Mouse (Mus musculus) kidney, embryonic 16.5 days (tissue): ENCODE results near the gene Defb28. TPM values are rescaled to one million over a fixed set of nuclear protein-coding genes. Genes with fewer than 3 reads are reported as not detected.

Source experiments
- ATAC-seq: fragments of 200-750 bp; cut with Nextera tagmentation; 2 replicates; pipeline ENCODE4 v1.8.0; 2017; ENCODE audit warnings: moderate TSS enrichment; ENCODE audit not compliant: low FRiP score, low TSS enrichment
- H3K27ac ChIP-seq: fragments of 300-500 bp; sonication (generic); 2 replicates; pipeline ENCODE4 v1.5.1; 2014; ENCODE audit warnings: low read length
- H3K27me3 ChIP-seq: fragments of 300-500 bp; sonication (generic); 2 replicates; pipeline ENCODE4 v1.6.1; 2014; ENCODE audit warnings: low read length, control low read depth, mixed read lengths; ENCODE audit not compliant: insufficient read depth
- H3K36me3 ChIP-seq: fragments of 300-500 bp; sonication (generic); 2 replicates; pipeline ENCODE4 v1.6.1; 2014; ENCODE audit warnings: low read length, control low read depth, mixed read lengths; ENCODE audit not compliant: insufficient read depth
- H3K4me1 ChIP-seq: fragments of 300-500 bp; sonication (generic); 2 replicates; pipeline ENCODE4 v1.6.1; 2014; ENCODE audit warnings: low read length, control low read depth, mixed read lengths; ENCODE audit not compliant: insufficient read depth
- H3K4me2 ChIP-seq: fragments of 300-500 bp; sonication (generic); replicated peaks from 2 replicates; pipeline ENCODE4 v1.6.1; 2014; ENCODE audit warnings: low read depth, low read length
- H3K4me3 ChIP-seq: fragments of 300-500 bp; sonication (generic); 2 replicates; pipeline ENCODE4 v1.5.1; 2014; ENCODE audit warnings: mild to moderate bottlenecking, low read length
- H3K9ac ChIP-seq: fragments of 300-500 bp; sonication (generic); replicated peaks from 2 replicates; pipeline ENCODE4 v1.6.1; 2014; ENCODE audit warnings: low read length
- H3K9me3 ChIP-seq: fragments of 300-500 bp; sonication (generic); 2 replicates; pipeline ENCODE4 v1.6.1; 2016; ENCODE audit warnings: low read length, control low read depth
- WGBS: fragments of 180-500 bp; shearing (Covaris S2); extraction: QIAGEN DNeasy Blood & Tissue Kit; methylation state at CpG from one replicate; pipeline ENCODE4 v1.1.7; 2014; 5-methylcytosine and 5-hydroxymethylcytosine counted together
- polyA plus RNA-seq: library from polyadenylated mRNA; unstranded; fragments of >200 nt; fragmentation: Nextera tagmentation; extraction: Ambion mirVana; gene quantifications from 2 replicates; pipeline ENCODE4 v1.2.1, GENCODE M21; 2015

Defb28 gene
- 0.54 TPM in 1 of 2 replicates, not detected in the other for polyA plus RNA-seq

- H3K9ac ChIP-seq = no peak within 1 kb of the TSS
- no peak within 1 kb of the TSS for H3K4me2 ChIP-seq
- no peaks in the 10 kb centered on the region for H3K27me3 ChIP-seq
- H3K4me1 ChIP-seq = peaks cover 3% of the 10 kb centered on the region; the same call in 1 of the 2 replicates
- no peaks in the 10 kb centered on the region for H3K9me3 ChIP-seq
- H3K36me3 ChIP-seq = no peaks in the 10 kb centered on the region
- ATAC-seq = peak; percentile 58
- 38% methylated on average over 4 of the region's 4 CpGs for WGBS
- H3K4me3 ChIP-seq = no peak within 1 kb of the TSS
- no peak within 1 kb of the TSS for H3K27ac ChIP-seq
Observed at GRCm38 (mm10) chr2:152517981-152518380, at the start of gene Defb28. TSS of gene Defb28 (plus strand) at chr2:152518255.

- H3K36me3 ChIP-seq = no peaks in the 10 kb centered on the region
- H3K27ac ChIP-seq = no peak overlapping the region
- H3K4me2 ChIP-seq = no peak overlapping the region
- ATAC-seq = no peak
- WGBS = 25% methylated on average over 7 of the region's 7 CpGs
- H3K9ac ChIP-seq = no peak overlapping the region
- H3K9me3 ChIP-seq = no peaks in the 10 kb centered on the region
- no peaks in the 10 kb centered on the region for H3K27me3 ChIP-seq
- H3K4me3 ChIP-seq = no peak overlapping the region
- no peaks in the 10 kb centered on the region for H3K4me1 ChIP-seq
Observed at GRCm38 (mm10) chr2:152470973-152471372, 47.1 kb upstream of the Defb28 start.

GRCm38 (mm10) chr2:152472434-152472833 lies 45.6 kb upstream of the Defb28 start:
- 22% methylated on average over 3 of the region's 3 CpGs for WGBS
- Histone ChIP-seq H3K9ac (no peak overlapping the region), H3K27ac (no peak overlapping the region), H3K27me3 (no peaks in the 10 kb centered on the region), H3K4me3 (no peak overlapping the region), H3K4me1 (no peaks in the 10 kb centered on the region), H3K4me2 (no peak overlapping the region), H3K36me3 (no peaks in the 10 kb centered on the region), H3K9me3 (no peaks in the 10 kb centered on the region)
- ATAC-seq = no peak

GRCm38 (mm10) chr2:152476763-152477162 lies 41.3 kb upstream of the Defb28 start, which contains the start of gene Defb20:
TSS of gene Defb20 (plus strand) at chr2:152477063.
- no peaks in the 10 kb centered on the region for H3K9me3 ChIP-seq
- H3K36me3 ChIP-seq = no peaks in the 10 kb centered on the region
- no peak within 1 kb of the TSS for H3K27ac ChIP-seq
- no peaks in the 10 kb centered on the region for H3K4me1 ChIP-seq
- H3K4me3 ChIP-seq = no peak within 1 kb of the TSS
- no peak within 1 kb of the TSS for H3K9ac ChIP-seq
- ATAC-seq = no peak
- no peaks in the 10 kb centered on the region for H3K27me3 ChIP-seq
- 65% methylated on average over 2 of the region's 2 CpGs for WGBS
- H3K4me2 ChIP-seq = no peak within 1 kb of the TSS

- no peak for ATAC-seq
- Histone ChIP-seq H3K9ac (no peak overlapping the region), H3K4me3 (no peak overlapping the region), H3K27me3 (no peaks in the 10 kb centered on the region), H3K27ac (no peak overlapping the region), H3K4me1 (no peaks in the 10 kb centered on the region), H3K4me2 (no peak overlapping the region), H3K9me3 (no peaks in the 10 kb centered on the region), H3K36me3 (no peaks in the 10 kb centered on the region)
- WGBS = 85% methylated on average over 3 of the region's 3 CpGs
Observed at GRCm38 (mm10) chr2:152480881-152481280, 37.2 kb upstream of the Defb28 start.

GRCm38 (mm10) chr2:152481726-152482125 lies 36.3 kb upstream of the Defb28 start:
- H3K27ac ChIP-seq = no peak overlapping the region
- H3K4me3 ChIP-seq = no peak overlapping the region
- H3K4me2 ChIP-seq = no peak overlapping the region
- ATAC-seq = no peak
- no peak overlapping the region for H3K9ac ChIP-seq
- H3K27me3 ChIP-seq = no peaks in the 10 kb centered on the region
- H3K9me3 ChIP-seq = no peaks in the 10 kb centered on the region
- no peaks in the 10 kb centered on the region for H3K4me1 ChIP-seq
- 89% methylated on average over 7 of the region's 7 CpGs for WGBS
- H3K36me3 ChIP-seq = no peaks in the 10 kb centered on the region

- ATAC-seq = no peak
- WGBS = 80% methylated on average over 2 of the region's 2 CpGs
- Histone ChIP-seq H3K9ac (no peak overlapping the region), H3K4me3 (no peak overlapping the region), H3K36me3 (no peaks in the 10 kb centered on the region), H3K27me3 (no peaks in the 10 kb centered on the region), H3K27ac (no peak overlapping the region), H3K4me1 (no peaks in the 10 kb centered on the region), H3K9me3 (no peaks in the 10 kb centered on the region), H3K4me2 (no peak overlapping the region)
Observed at GRCm38 (mm10) chr2:152487024-152487423, 31.0 kb upstream of the Defb28 start.

GRCm38 (mm10) chr2:152490038-152490437 lies 28.0 kb upstream of the Defb28 start, which contains the start of gene Defb22:
TSS of gene Defb22 (minus strand) at chr2:152490138.
- ATAC-seq = no peak
- Histone ChIP-seq H3K9ac (no peak within 1 kb of the TSS), H3K27me3 (no peaks in the 10 kb centered on the region), H3K9me3 (no peaks in the 10 kb centered on the region), H3K4me1 (no peaks in the 10 kb centered on the region), H3K4me3 (no peak within 1 kb of the TSS), H3K4me2 (no peak within 1 kb of the TSS), H3K27ac (no peak within 1 kb of the TSS), H3K36me3 (no peaks in the 10 kb centered on the region)

GRCm38 (mm10) chr2:152493151-152493550 lies 24.9 kb upstream of the Defb28 start:
- no peak overlapping the region for H3K9ac ChIP-seq
- H3K4me1 ChIP-seq = no peaks in the 10 kb centered on the region
- H3K36me3 ChIP-seq = no peaks in the 10 kb centered on the region
- ATAC-seq = no peak
- no peak overlapping the region for H3K4me2 ChIP-seq
- 77% methylated on average over 6 of the region's 6 CpGs for WGBS
- no peak overlapping the region for H3K4me3 ChIP-seq
- H3K27me3 ChIP-seq = no peaks in the 10 kb centered on the region
- no peaks in the 10 kb centered on the region for H3K9me3 ChIP-seq
- no peak overlapping the region for H3K27ac ChIP-seq

- H3K36me3 ChIP-seq = no peaks in the 10 kb centered on the region
- no peak for ATAC-seq
- no peaks in the 10 kb centered on the region for H3K4me1 ChIP-seq
- H3K4me3 ChIP-seq = no peak overlapping the region
- H3K9me3 ChIP-seq = no peaks in the 10 kb centered on the region
- H3K4me2 ChIP-seq = no peak overlapping the region
- no peaks in the 10 kb centered on the region for H3K27me3 ChIP-seq
- 81% methylated on average over 6 of the region's 6 CpGs for WGBS
- H3K9ac ChIP-seq = no peak overlapping the region
- H3K27ac ChIP-seq = no peak overlapping the region
Observed at GRCm38 (mm10) chr2:152498020-152498419, 20.0 kb upstream of the Defb28 start.
